Mouse (Mus musculus): ENCODE measurements at regions not wholly inside any gene's neighbourhood (a gene's known extent, or its start where the extent isn't known, plus 50 kb on each side); places are given as distances from the start of the nearest gene placed in this dataset.
A peak's percentile ranks its signal among the peaks of the same experiment; 100 is the strongest.

- no peak for DNase-seq (ENCODE audit: low read depth, low spot score)
Observed at GRCm38 (mm10) chr11:79825881-79826280, 136.3 kb downstream of the Utp6 start.

GRCm38 (mm10) chr11:79823631-79824310, 138.4 kb downstream of the Utp6 start:
- peak; percentile 28 for DNase-seq (ENCODE audit: low read depth, low spot score)

GRCm38 (mm10) chr11:79821986-79822385, 140.2 kb downstream of the Utp6 start:
- DNase-seq (ENCODE audit: low read depth, low spot score) = no peak

- no peak for DNase-seq (ENCODE audit: low read depth, low spot score)
Observed at GRCm38 (mm10) chr11:79815156-79815555, 147.0 kb downstream of the Utp6 start.

- DNase-seq (ENCODE audit: low read depth, low spot score) = peak; percentile 59
Observed at GRCm38 (mm10) chr11:79806911-79807466, 155.2 kb downstream of the Utp6 start.

GRCm38 (mm10) chr11:79806417-79806816, 155.8 kb downstream of the Utp6 start:
- no peak for DNase-seq (ENCODE audit: low read depth, low spot score)

- no peak for DNase-seq (ENCODE audit: low read depth, low spot score)
Observed at GRCm38 (mm10) chr11:79805981-79806415, 156.2 kb downstream of the Utp6 start.

GRCm38 (mm10) chr11:79803971-79804370, 158.2 kb downstream of the Utp6 start:
- peak; percentile 76 for DNase-seq (ENCODE audit: low read depth, low spot score)

- no peak for DNase-seq (ENCODE audit: low read depth, low spot score)
Observed at GRCm38 (mm10) chr11:79803006-79803405, 159.2 kb downstream of the Utp6 start.

- no peak for DNase-seq (ENCODE audit: low read depth, low spot score)
Observed at GRCm38 (mm10) chr11:79802566-79802965, 159.6 kb downstream of the Utp6 start.

GRCm38 (mm10) chr11:79800256-79800655, 161.9 kb downstream of the Utp6 start:
- DNase-seq (ENCODE audit: low read depth, low spot score) = no peak

GRCm38 (mm10) chr11:79788251-79788741, 173.9 kb downstream of the Utp6 start:
- no peak for DNase-seq (ENCODE audit: low read depth, low spot score)

GRCm38 (mm10) chr11:79787766-79788165, 174.4 kb downstream of the Utp6 start:
- DNase-seq (ENCODE audit: low read depth, low spot score) = no peak

- peak; percentile 52 for DNase-seq (ENCODE audit: low read depth, low spot score)
Observed at GRCm38 (mm10) chr11:79784071-79784470, 178.1 kb downstream of the Utp6 start.

GRCm38 (mm10) chr11:79781966-79782365, 180.2 kb downstream of the Utp6 start:
- no peak for DNase-seq (ENCODE audit: low read depth, low spot score)

- DNase-seq (ENCODE audit: low read depth, low spot score) = peak; percentile 53
Observed at GRCm38 (mm10) chr11:79779756-79780155, 182.4 kb downstream of the Utp6 start.

GRCm38 (mm10) chr11:79778522-79778921, 183.7 kb downstream of the Utp6 start:
- DNase-seq (ENCODE audit: low read depth, low spot score) = no peak

GRCm38 (mm10) chr11:79777988-79778387, 184.2 kb downstream of the Utp6 start:
- no peak for DNase-seq (ENCODE audit: low read depth, low spot score)

- DNase-seq (ENCODE audit: low read depth, low spot score) = peak; percentile 92
Observed at GRCm38 (mm10) chr11:79776577-79776976, 185.6 kb downstream of the Rab11fip4 start.

GRCm38 (mm10) chr11:79773755-79774154, 182.7 kb downstream of the Rab11fip4 start:
- no peak for DNase-seq (ENCODE audit: low read depth, low spot score)

GRCm38 (mm10) chr11:79771431-79771830, 180.4 kb downstream of the Rab11fip4 start:
- no peak for DNase-seq (ENCODE audit: low read depth, low spot score)

GRCm38 (mm10) chr11:79767111-79767510, 176.1 kb downstream of the Rab11fip4 start:
- DNase-seq (ENCODE audit: low read depth, low spot score) = no peak

- no peak for DNase-seq (ENCODE audit: low read depth, low spot score)
Observed at GRCm38 (mm10) chr11:79766036-79766435, 175.0 kb downstream of the Rab11fip4 start.

Measured in ZHBTc4 (cell line).